Mouse (Mus musculus): Measurements from ENCODE around the gene Btf3l4.

DNA sequence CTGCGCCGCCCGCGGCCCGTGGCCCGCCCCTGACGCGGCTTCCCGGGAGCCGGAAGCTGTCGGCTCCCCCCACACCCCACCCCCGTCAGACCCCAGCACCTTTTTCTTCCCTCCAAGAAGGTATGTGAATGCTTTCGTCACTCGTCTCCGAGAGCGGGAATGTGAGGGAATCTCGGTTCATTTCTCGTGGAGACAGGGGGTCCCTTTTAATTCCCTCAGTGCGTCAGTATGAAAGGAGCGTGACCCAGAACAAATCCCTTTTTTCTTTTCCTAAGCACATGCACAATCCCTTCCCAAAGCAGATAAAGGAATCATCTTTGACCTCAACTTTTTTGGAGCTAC lies 52.6 kb downstream of the Btf3l4 start:
- TF ChIP-seq POLR2A (IDR thresholded peaks at IDR 0.05; ENCODE audit: low read depth, low read length) (no peak), CTCF (IDR thresholded peaks at IDR 0.05; ENCODE audit: borderline replicate concordance, insufficient read depth, low read length) (no peak)
